Mouse (Mus musculus): ENCODE results near the gene Mars. TPM values are rescaled to one million over a fixed set of nuclear protein-coding genes. Genes with fewer than 3 reads are reported as not detected.

The Mars gene
- polyA plus RNA-seq, 1 experiment, result 101 TPM

GRCm38 (mm10) chr10:127349810-127350209, 38.2 kb upstream of the Mars start:
- Histone ChIP-seq H3K4me1 (peaks cover 26% of the 10 kb centered on the region), H3K36me3 (replicated peaks; ENCODE audit: low read length) (no peaks in the 10 kb centered on the region), H3K9me3 (peaks cover 16% of the 10 kb centered on the region), H3K4me3 (replicated peaks) (no peak overlapping the region), H3K27me3 (replicated peaks) (peaks cover 46% of the 10 kb centered on the region)
- TF ChIP-seq FLI1 (IDR thresholded peaks at IDR 0.05; ENCODE audit: low read length), result no peak
- TF ChIP-seq GATA1 (IDR thresholded peaks at IDR 0.05; ENCODE audit: borderline replicate concordance, low read length), result no peak

GRCm38 (mm10) chr10:127348957-127349356, 37.4 kb upstream of the Mars start:
- Histone ChIP-seq H3K36me3 (replicated peaks; ENCODE audit: low read length) (no peaks in the 10 kb centered on the region), H3K27me3 (replicated peaks) (peaks cover 41% of the 10 kb centered on the region), H3K9me3 (peaks cover 21% of the 10 kb centered on the region), H3K4me3 (replicated peaks) (no peak overlapping the region), H3K4me1 (peaks cover 18% of the 10 kb centered on the region)
- TF ChIP-seq GATA1 (IDR thresholded peaks at IDR 0.05; ENCODE audit: borderline replicate concordance, low read length) (no peak), FLI1 (IDR thresholded peaks at IDR 0.05; ENCODE audit: low read length) (no peak)

GRCm38 (mm10) chr10:127346173-127346572, 34.6 kb upstream of the Mars start:
- Histone ChIP-seq H3K27me3 (replicated peaks) (peaks cover 26% of the 10 kb centered on the region), H3K9me3 (peaks cover 21% of the 10 kb centered on the region), H3K36me3 (replicated peaks; ENCODE audit: low read length) (no peaks in the 10 kb centered on the region), H3K4me3 (replicated peaks) (no peak overlapping the region), H3K4me1 (peaks cover 26% of the 10 kb centered on the region)
- TF ChIP-seq GATA1 (IDR thresholded peaks at IDR 0.05; ENCODE audit: borderline replicate concordance, low read length), result no peak
- TF ChIP-seq FLI1 (IDR thresholded peaks at IDR 0.05; ENCODE audit: low read length), result no peak

GRCm38 (mm10) chr10:127343029-127343428, 31.4 kb upstream of the Mars start:
- Histone ChIP-seq H3K4me3 (replicated peaks) (no peak overlapping the region), H3K36me3 (replicated peaks; ENCODE audit: low read length) (no peaks in the 10 kb centered on the region), H3K27me3 (replicated peaks) (peaks cover 36% of the 10 kb centered on the region), H3K9me3 (peaks cover 21% of the 10 kb centered on the region), H3K4me1 (peaks cover 38% of the 10 kb centered on the region)
- TF ChIP-seq GATA1 (IDR thresholded peaks at IDR 0.05; ENCODE audit: borderline replicate concordance, low read length), result no peak
- no peak for TF ChIP-seq FLI1 (IDR thresholded peaks at IDR 0.05; ENCODE audit: low read length)

GRCm38 (mm10) chr10:127341891-127342639, 30.5 kb upstream of the Mars start, which contains the start of gene Gli1:
TSS of gene Gli1 (minus strand) at chr10:127341974.
- Histone ChIP-seq H3K9me3 (peaks cover 21% of the 10 kb centered on the region), H3K36me3 (replicated peaks; ENCODE audit: low read length) (no peaks in the 10 kb centered on the region), H3K4me1 (peaks cover 38% of the 10 kb centered on the region), H3K27me3 (replicated peaks) (peaks cover 46% of the 10 kb centered on the region), H3K4me3 (replicated peaks) (peak within 1 kb of the TSS; percentile 87)
- no peak for TF ChIP-seq GATA1 (IDR thresholded peaks at IDR 0.05; ENCODE audit: borderline replicate concordance, low read length)
- no peak for TF ChIP-seq FLI1 (IDR thresholded peaks at IDR 0.05; ENCODE audit: low read length)

- peaks cover 20% of the 10 kb centered on the region for H3K9me3 ChIP-seq
- peaks cover 53% of the 10 kb centered on the region for H3K27me3 ChIP-seq (replicated peaks)
- H3K36me3 ChIP-seq (replicated peaks; ENCODE audit: low read length), result no peaks in the 10 kb centered on the region
- TF ChIP-seq GATA1 (IDR thresholded peaks at IDR 0.05; ENCODE audit: borderline replicate concordance, low read length) (no peak), FLI1 (IDR thresholded peaks at IDR 0.05; ENCODE audit: low read length) (no peak)
- peak overlapping the region; percentile 87 for H3K4me3 ChIP-seq (replicated peaks)
- H3K4me1 ChIP-seq, result peaks cover 38% of the 10 kb centered on the region
These were observed 29.7 kb upstream of the Mars start for GRCm38 (mm10) chr10:127341360-127341690.

- no peaks in the 10 kb centered on the region for H3K36me3 ChIP-seq (replicated peaks; ENCODE audit: low read length)
- peaks cover 56% of the 10 kb centered on the region for H3K27me3 ChIP-seq (replicated peaks)
- peak overlapping the region; percentile 92 for H3K4me3 ChIP-seq (replicated peaks)
- peaks cover 38% of the 10 kb centered on the region for H3K4me1 ChIP-seq
- TF ChIP-seq FLI1 (IDR thresholded peaks at IDR 0.05; ENCODE audit: low read length) (no peak), GATA1 (IDR thresholded peaks at IDR 0.05; ENCODE audit: borderline replicate concordance, low read length) (no peak)
- H3K9me3 ChIP-seq, result peaks cover 15% of the 10 kb centered on the region
These were observed 29.2 kb upstream of the Mars start for GRCm38 (mm10) chr10:127340577-127341359.

- H3K4me3 ChIP-seq (replicated peaks), result peak overlapping the region; percentile 92
These were observed 28.3 kb upstream of the Mars start for GRCm38 (mm10) chr10:127339683-127340576.

GRCm38 (mm10) chr10:127338930-127339682, 27.5 kb upstream of the Mars start:
- peak overlapping the region; percentile 92 for H3K4me3 ChIP-seq (replicated peaks)
- TF ChIP-seq GATA1 (IDR thresholded peaks at IDR 0.05; ENCODE audit: borderline replicate concordance, low read length) (no peak), FLI1 (IDR thresholded peaks at IDR 0.05; ENCODE audit: low read length) (no peak)
- peaks cover 38% of the 10 kb centered on the region for H3K4me1 ChIP-seq
- H3K36me3 ChIP-seq (replicated peaks; ENCODE audit: low read length), result no peaks in the 10 kb centered on the region
- H3K9me3 ChIP-seq, result no peaks in the 10 kb centered on the region
- H3K27me3 ChIP-seq (replicated peaks), result peaks cover 50% of the 10 kb centered on the region

More at GRCm38 (mm10) chr10:127339683-127340576, 28.3 kb upstream of the Mars start:
- H3K4me1 ChIP-seq, result peaks cover 38% of the 10 kb centered on the region
- peaks cover 51% of the 10 kb centered on the region for H3K27me3 ChIP-seq (replicated peaks)
- peaks cover 7% of the 10 kb centered on the region for H3K9me3 ChIP-seq
- TF ChIP-seq GATA1 (IDR thresholded peaks at IDR 0.05; ENCODE audit: borderline replicate concordance, low read length) (no peak), FLI1 (IDR thresholded peaks at IDR 0.05; ENCODE audit: low read length) (no peak)
- H3K36me3 ChIP-seq (replicated peaks; ENCODE audit: low read length), result no peaks in the 10 kb centered on the region

Measured in megakaryocyte, embryonic 14.5 days (primary cell).